Mouse (Mus musculus) neural tube, embryonic 13.5 days (tissue): ENCODE measurements around the gene Gid4. TPM values are rescaled to one million over a fixed set of nuclear protein-coding genes. Genes with fewer than 3 reads are reported as not detected.

Experiments used
- ATAC-seq: fragments of 200-750 bp; cut with Nextera tagmentation; 2 replicates; pipeline ENCODE4 v1.8.0; 2017; ENCODE audit warnings: low read depth, mild to moderate bottlenecking, moderate TSS enrichment, moderate library complexity
- H3K27ac ChIP-seq: fragments of 300-500 bp; sonication (generic); replicated peaks from 2 replicates; pipeline ENCODE4 v1.5.1; 2015; ENCODE audit warnings: moderate library complexity, mild to moderate bottlenecking, inconsistent platforms
- H3K27me3 ChIP-seq: fragments of 300-500 bp; sonication (generic); 2 replicates; pipeline ENCODE4 v1.6.1; 2015; ENCODE audit warnings: mild to moderate bottlenecking, inconsistent platforms
- H3K36me3 ChIP-seq: fragments of 300-500 bp; sonication (generic); 2 replicates; pipeline ENCODE4 v1.6.1; 2015; ENCODE audit warnings: mild to moderate bottlenecking, inconsistent platforms
- H3K4me1 ChIP-seq: fragments of 300-500 bp; sonication (generic); replicated peaks from 2 replicates; pipeline ENCODE4 v1.6.1; 2015; ENCODE audit warnings: inconsistent platforms
- H3K4me2 ChIP-seq: fragments of 300-500 bp; sonication (generic); 2 replicates; pipeline ENCODE4 v1.6.1; 2015; ENCODE audit warnings: inconsistent platforms, mild to moderate bottlenecking, moderate library complexity
- H3K4me3 ChIP-seq: fragments of 300-500 bp; sonication (generic); 2 replicates; pipeline ENCODE4 v1.5.1; 2015; ENCODE audit warnings: mild to moderate bottlenecking, inconsistent platforms
- H3K9ac ChIP-seq: fragments of 300-500 bp; sonication (generic); 2 replicates; pipeline ENCODE4 v1.6.1; 2015; ENCODE audit warnings: moderate library complexity, mild to moderate bottlenecking, inconsistent platforms
- H3K9me3 ChIP-seq: fragments of 300-500 bp; sonication (generic); 2 replicates; pipeline ENCODE4 v1.6.1; 2016; ENCODE audit warnings: inconsistent platforms
- WGBS: fragments of 180-500 bp; shearing (Covaris S2); methylation state at CpG from one replicate; pipeline ENCODE4 v1.1.7; 2015; 5-methylcytosine and 5-hydroxymethylcytosine counted together
- polyA plus RNA-seq: library from polyadenylated mRNA; unstranded; fragments of >200 nt; fragmentation: Nextera tagmentation; extraction: Ambion mirVana; gene quantifications from 2 replicates; pipeline ENCODE4 v1.2.1, GENCODE M21; 2015

Gid4 gene
- polyA plus RNA-seq, 1 experiment from 2014 or later = 19.2 TPM

- Histone ChIP-seq H3K4me1 (no peaks in the 10 kb centered on the region), H3K9ac (no peak overlapping the region), H3K4me2 (no peak overlapping the region), H3K9me3 (no peaks in the 10 kb centered on the region), H3K4me3 (no peak overlapping the region), H3K27ac (no peak overlapping the region), H3K36me3 (0 out of 2 replicates have a peak, but pooled peaks cover 3% of the 10 kb centered on the region), H3K27me3 (no peaks in the 10 kb centered on the region)
- ATAC-seq = no peak
- WGBS = 80% methylated on average over 5 of the region's 5 CpGs
These were observed 58.9 kb downstream of the Gid4 start for GRCm38 (mm10) chr11:60475668-60476362.

- H3K9ac ChIP-seq = no peak overlapping the region
- no peaks in the 10 kb centered on the region for H3K9me3 ChIP-seq
- no peaks in the 10 kb centered on the region for H3K36me3 ChIP-seq
- no peak overlapping the region for H3K4me2 ChIP-seq
- no peaks in the 10 kb centered on the region for H3K4me1 ChIP-seq
- H3K27me3 ChIP-seq = no peaks in the 10 kb centered on the region
- H3K27ac ChIP-seq = no peak overlapping the region
- no peak overlapping the region for H3K4me3 ChIP-seq
- 39% methylated on average over 17 of the region's 17 CpGs for WGBS
- ATAC-seq = no peak; the same call in 1 of the 2 replicates
These were observed 61.2 kb downstream of the Gid4 start for GRCm38 (mm10) chr11:60478121-60478520.

- H3K4me2 ChIP-seq = no peak overlapping the region
- ATAC-seq = no peak
- no peaks in the 10 kb centered on the region for H3K27me3 ChIP-seq
- WGBS = 75% methylated on average over 3 of the region's 3 CpGs
- no peaks in the 10 kb centered on the region for H3K9me3 ChIP-seq
- no peaks in the 10 kb centered on the region for H3K4me1 ChIP-seq
- no peaks in the 10 kb centered on the region for H3K36me3 ChIP-seq
- H3K9ac ChIP-seq = no peak overlapping the region
- H3K4me3 ChIP-seq = no peak overlapping the region
- H3K27ac ChIP-seq = no peak overlapping the region
These were observed 69.3 kb downstream of the Gid4 start for GRCm38 (mm10) chr11:60486267-60486666.

- H3K9me3 ChIP-seq = no peaks in the 10 kb centered on the region
- 83% methylated on average over 5 of the region's 5 CpGs for WGBS
- no peak overlapping the region for H3K4me3 ChIP-seq
- no peaks in the 10 kb centered on the region for H3K36me3 ChIP-seq
- no peak overlapping the region for H3K4me2 ChIP-seq
- H3K27ac ChIP-seq = no peak overlapping the region
- no peak overlapping the region for H3K9ac ChIP-seq
- H3K27me3 ChIP-seq = no peaks in the 10 kb centered on the region
- no peak for ATAC-seq
- H3K4me1 ChIP-seq = no peaks in the 10 kb centered on the region
These were observed 75.8 kb downstream of the Gid4 start for GRCm38 (mm10) chr11:60492726-60493125.

- no peak overlapping the region for H3K4me2 ChIP-seq
- no peaks in the 10 kb centered on the region for H3K27me3 ChIP-seq
- H3K9me3 ChIP-seq = no peaks in the 10 kb centered on the region
- H3K36me3 ChIP-seq = no peaks in the 10 kb centered on the region
- H3K9ac ChIP-seq = no peak overlapping the region
- no peak overlapping the region for H3K4me3 ChIP-seq
- H3K27ac ChIP-seq = no peak overlapping the region
- 73% methylated on average over 2 of the region's 2 CpGs for WGBS
- ATAC-seq = no peak
- no peaks in the 10 kb centered on the region for H3K4me1 ChIP-seq
These were observed 78.7 kb downstream of the Gid4 start for GRCm38 (mm10) chr11:60495692-60496091.

Other genes with a start within 250 kb of the Gid4 start
- gene Srebf1, start 194.6 kb upstream of the Gid4 start, polyA plus RNA-seq = 30.6 and 38.5 TPM in 2 replicates
- 52.8 and 61.4 TPM in 2 replicates for gene Tom1l2, start 64.2 kb upstream of the Gid4 start, polyA plus RNA-seq
- 3.8 TPM in 2 replicates for gene Drc3, start 63.8 kb upstream of the Gid4 start, polyA plus RNA-seq
- 39.4 and 41.2 TPM in 2 replicates for gene Atpaf2, start 1.3 kb downstream of the Gid4 start, polyA plus RNA-seq
- 92.5 and 99.3 TPM in 2 replicates for gene Drg2, start 37.4 kb downstream of the Gid4 start, polyA plus RNA-seq
- 0.15 and 0.21 TPM in 2 replicates for gene Myo15, start 52.2 kb downstream of the Gid4 start, polyA plus RNA-seq
- gene Alkbh5, start 119.2 kb downstream of the Gid4 start, polyA plus RNA-seq = 22.3 and 24.2 TPM in 2 replicates